Comparison of ENCODE assay signal across 8 mouse cellular contexts in genomic region chr6:18848051-18848701, GRCm38 (mm10). TPM values are rescaled to one million over a fixed set of nuclear protein-coding genes. Genes with fewer than 3 reads are reported as not detected.
A peak's percentile ranks its signal among the peaks of the same experiment; 100 is the strongest.
DNase-seq lines count a peak whose midpoint lies in the region; ATAC-seq and TF ChIP-seq lines count a peak whose summit lies in the region.

TSS of gene Lsm8 (plus strand) at chr6:18848579.

- no peaks in the 10 kb centered on the region for H3K27me3 ChIP-seq in forebrain, embryonic 15.5 days

- H3K9ac ChIP-seq in ES-E14 (ENCODE audit: insufficient read depth, low read depth, low read length, poor library complexity, severe bottlenecking), result peak within 1 kb of the TSS; percentile 95
- H3K9ac ChIP-seq in forebrain, embryonic 15.5 days (replicated peaks), result peak within 1 kb of the TSS; percentile 96

- TF ChIP-seq POLR2A in lung, adult 2 months (IDR thresholded peaks at IDR 0.05; ENCODE audit: borderline replicate concordance, extremely low read depth, low read depth, low read length), result peak; percentile 85; the same call in 1 of the 2 replicates

- H3K36me3 ChIP-seq in ES-E14 (ENCODE audit: control insufficient read depth, insufficient read depth, low read length, poor library complexity, severe bottlenecking), result peaks cover 2% of the 10 kb centered on the region; the same call in 1 of the 2 replicates
- peaks cover 12% of the 10 kb centered on the region for H3K36me3 ChIP-seq in forebrain, embryonic 15.5 days

- in situ Hi-C loops in ES-E14 (cut with MboI; ENCODE audit: low sequenced_read_pairs in 2 of 2, unreplicated experiment in 2 of 2), result no loop called here

- peak within 1 kb of the TSS; percentile 54 for H3K4me2 ChIP-seq in forebrain, embryonic 15.5 days (replicated peaks)

- no peaks in the 10 kb centered on the region for H3K4me1 ChIP-seq in ES-E14 (ENCODE audit: control insufficient read depth in 2 of 2, insufficient read depth in 2 of 2, low read length in 2 of 2, poor library complexity in 1 of 2)
- peaks cover 26% of the 10 kb centered on the region for H3K4me1 ChIP-seq in forebrain, embryonic 15.5 days
- H3K4me1 ChIP-seq in lung, adult 2 months (ENCODE audit: control insufficient read depth, insufficient read depth, low read length), result peaks cover 2% of the 10 kb centered on the region; the same call in 1 of the 2 replicates

- H3K4me3 ChIP-seq in ES-E14 (ENCODE audit: insufficient read depth in 1 of 2, low read depth in 1 of 2, low read length in 2 of 2, poor library complexity in 1 of 2, severe bottlenecking in 1 of 2), result peak within 1 kb of the TSS; percentile 89 to 99
- H3K4me3 ChIP-seq in forebrain, embryonic 15.5 days, result peak within 1 kb of the TSS; percentile 96
- peak within 1 kb of the TSS; percentile 82 for H3K4me3 ChIP-seq in lung, adult 2 months (replicated peaks; ENCODE audit: extremely low read depth, low read depth, low read length)

- ATAC-seq in forebrain, embryonic 15.5 days (replicated peaks), result peak; percentile 100
- peak; percentile 98 for ATAC-seq in neutrophil, adult 5-6 weeks (ENCODE audit: extremely low read depth, insufficient number of reproducible peaks, low FRiP score, poor library complexity, severe bottlenecking)

- peak; percentile 92 for DNase-seq in ES-E14 (ENCODE audit: low read depth, low spot score)
- DNase-seq in cerebellum, adult 11-12 months, result peak; percentile 96
- peak; percentile 96 for DNase-seq in heart, postnatal 25 days (ENCODE audit: low spot score)
- DNase-seq in layer of hippocampus, adult 18-20 months (ENCODE audit: low spot score in 2 of 2), result peak; percentile 96 to 97
- DNase-seq in lung, adult 2 months, result peak; percentile 93
- peak; percentile 93 to 95 for DNase-seq in thymus, adult 18-20 months

- H3K9me3 ChIP-seq in ES-E14 (ENCODE audit: control insufficient read depth, insufficient read depth, low read depth, low read length), result no peaks in the 10 kb centered on the region
- H3K9me3 ChIP-seq in forebrain, embryonic 15.5 days, result no peaks in the 10 kb centered on the region

- no peak for TF ChIP-seq CTCF in lung, adult 2 months (IDR thresholded peaks at IDR 0.05; ENCODE audit: insufficient read depth, low read length)

- intact Hi-C loops in heart, postnatal 25 days (cut with DNase I), result no loop called here

- peak within 1 kb of the TSS; percentile 79; the same call in 1 of the 2 replicates for H3K27ac ChIP-seq in ES-E14 (ENCODE audit: insufficient read depth, low read depth, low read length, poor library complexity, severe bottlenecking)
- peak within 1 kb of the TSS; percentile 96 for H3K27ac ChIP-seq in forebrain, embryonic 15.5 days (replicated peaks)

- 2% methylated on average over 37 of the region's 37 CpGs for WGBS in forebrain, embryonic 15.5 days
- under 1% methylated on average over 37 of the region's 37 CpGs for WGBS in lung, adult 2 months

TF ChIP-seq in ES-E14, 5 proteins besides CTCF, POLR2A, EP300 and RAD21:
- peak; percentile 95 for TF ChIP-seq CHD2 (IDR thresholded peaks at IDR 0.05; ENCODE audit: low read depth, low read length)
- no peak for TF ChIP-seq ZC3H11A (IDR thresholded peaks at IDR 0.05; ENCODE audit: borderline replicate concordance, low read depth, low read length)
- no peak for TF ChIP-seq ZNF384 (IDR thresholded peaks at IDR 0.05; ENCODE audit: low read depth, low read length)
- TF ChIP-seq MAFK (IDR thresholded peaks at IDR 0.05; ENCODE audit: insufficient read depth, low read depth, low read length), result no peak

RNA-seq across cellular contexts. Expression of gene Lsm8, which starts in this region (rescaled TPM):
- total RNA-seq in ES-E14 (2012; rRNA removed), result 41.3 and 68.5 TPM in 2 replicates
- polyA plus RNA-seq in forebrain, embryonic 15.5 days (2015; fragmentation: Nextera tagmentation; extraction: Ambion mirVana), result 184 and 191 TPM in 2 replicates
- total RNA-seq in heart, postnatal 25 days (2021), result 10 to 100 TPM; 21.5 to 23.9 TPM
- total RNA-seq in layer of hippocampus, adult 18-20 months (2021), result 10 to 100 TPM; 37.6 to 40.2 TPM
- 8.8 and 15.1 TPM in 2 replicates for polyA plus RNA-seq in lung, adult 2 months (2012; rRNA removed)
- 38.3 and 50.4 TPM in 2 replicates for total RNA-seq in neutrophil, adult 5-6 weeks (2017)

Comparison
In these comparisons a context has a peak if more than half of its experiments do, and no peak if none do; other contexts are left out.
1. Peak in every context shown above with its lines: DNase-seq, ATAC-seq, H3K4me3 ChIP-seq and H3K27ac ChIP-seq.
2. RNA of gene Lsm8 (polyA plus RNA-seq): 184 to 191 TPM in forebrain, embryonic 15.5 days; 8.8 to 15.1 TPM in lung, adult 2 months; every median in the first group is over 10 times any median in the second.